Mouse (Mus musculus) liver, postnatal 0 days (tissue): Measurements from ENCODE around the gene Lgals3.

Source experiments
- CTCF ChIP-seq: sonication (generic); IDR thresholded peaks from 2 replicates; pipeline ENCODE4 v1.5.1; 2016; ENCODE audit warnings: antibody characterized with exemption, low read depth
- EP300 ChIP-seq: IDR thresholded peaks from 2 replicates; pipeline ENCODE4 v1.6.1; 2016; ENCODE audit warnings: antibody characterized with exemption, low read depth, mild to moderate bottlenecking

- TF ChIP-seq CTCF = no peak
- no peak for TF ChIP-seq EP300
Observed at GRCm38 (mm10) chr14:47417346-47417745, 49.8 kb downstream of the Lgals3 start.
